Mouse (Mus musculus) spleen, adult 18-20 months (tissue): ENCODE results near the gene Gm5591.
"Not testable (repeated sequence)": the region's sequence is repeated elsewhere in the genome, so short reads cannot be mapped to it uniquely, and the experiment has no call there.

ENCODE experiments used
- DNase-seq, 2 experiments: peaks; one replicate each; pipeline ENCODE4 v3.0.0; 2022; ENCODE audit warnings: mixed read lengths in 2 of 2

Gene Gm5591

DNA sequence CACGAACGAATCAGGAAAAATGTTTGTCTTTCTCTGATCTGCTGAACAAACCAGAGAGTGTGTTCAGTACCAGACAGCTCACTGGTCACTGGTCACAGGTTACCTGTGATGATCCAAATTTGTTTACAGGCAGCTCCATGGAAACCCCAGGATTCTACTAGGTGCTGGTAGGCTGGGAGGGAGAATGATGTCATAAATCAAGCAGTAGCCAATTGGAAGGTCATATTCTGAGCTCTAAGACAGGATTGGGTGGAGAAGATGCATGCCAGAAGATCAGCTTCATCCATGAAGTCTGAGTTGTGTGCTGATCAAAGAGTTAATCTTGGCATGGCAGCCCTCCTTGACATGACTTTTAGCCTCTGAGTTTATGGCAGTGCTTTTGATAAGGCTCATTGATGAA is at the start of gene Gm5591:
Gene Gm5591, minus strand, starts transcription at position 101 of the 400 bp plus-strand sequence.
- DNase-seq, result not testable (repeated sequence)

- DNase-seq, result not testable (repeated sequence)
These were observed 39.5 kb downstream of the Gm5591 start for GRCm38 (mm10) chr7:38488468-38488867.
